ENCODE assay signal across 8 mouse cellular contexts in genomic region chr1:125434485-125435001, GRCm38 (mm10). TPM values are rescaled to one million over a fixed set of nuclear protein-coding genes. Genes with fewer than 3 reads are reported as not detected.
DNase-seq lines count a peak whose midpoint lies in the region; ATAC-seq and TF ChIP-seq lines count a peak whose summit lies in the region.

No protein-coding gene starts in this region.

- H3K9ac ChIP-seq in heart, postnatal 0 days (replicated peaks; ENCODE audit: low read depth, low read length): peak overlapping the region; percentile 94
- H3K9ac ChIP-seq in liver, embryonic 16.5 days (ENCODE audit: low read depth, low read length): peak overlapping the region; percentile 95
- peak overlapping the region; percentile 92 for H3K9ac ChIP-seq in neural tube, embryonic 13.5 days

- H3K4me2 ChIP-seq in heart, postnatal 0 days (ENCODE audit: low read depth, low read length): peak overlapping the region; percentile 71
- H3K4me2 ChIP-seq in liver, embryonic 16.5 days (ENCODE audit: low read depth, low read length): peak overlapping the region; percentile 71
- H3K4me2 ChIP-seq in neural tube, embryonic 13.5 days: peak overlapping the region; percentile 68

- no peak for ATAC-seq in heart, postnatal 0 days (ENCODE audit: insufficient read depth, low read depth)
- no peak for ATAC-seq in liver, embryonic 16.5 days (ENCODE audit: low read depth)
- ATAC-seq in neural tube, embryonic 13.5 days (ENCODE audit: low read depth): peak; percentile 37

- no peak for TF ChIP-seq CTCF in heart, postnatal 0 days (IDR thresholded peaks at IDR 0.05; ENCODE audit: low read depth)
- TF ChIP-seq CTCF in testis, adult 2 months (IDR thresholded peaks at IDR 0.05; ENCODE audit: control insufficient read depth, insufficient read depth, insufficient replicate concordance, low read depth, low read length): no peak

- H3K9me3 ChIP-seq in forebrain, embryonic 10.5 days: no peaks in the 10 kb centered on the region
- H3K9me3 ChIP-seq in heart, postnatal 0 days (replicated peaks; ENCODE audit: control insufficient read depth, low read length): no peaks in the 10 kb centered on the region
- H3K9me3 ChIP-seq in liver, embryonic 16.5 days (replicated peaks; ENCODE audit: control insufficient read depth, low read length): no peaks in the 10 kb centered on the region
- no peaks in the 10 kb centered on the region for H3K9me3 ChIP-seq in neural tube, embryonic 13.5 days

- TF ChIP-seq EP300 in heart, postnatal 0 days (IDR thresholded peaks at IDR 0.05; ENCODE audit: low read depth): no peak

- peak overlapping the region; percentile 79 for H3K4me3 ChIP-seq in forebrain, embryonic 10.5 days
- H3K4me3 ChIP-seq in heart, postnatal 0 days (ENCODE audit: low read depth, low read length): peak overlapping the region; percentile 85
- peak overlapping the region; percentile 92 for H3K4me3 ChIP-seq in liver, embryonic 16.5 days (ENCODE audit: low read depth, low read length)
- peak overlapping the region; percentile 86 for H3K4me3 ChIP-seq in neural tube, embryonic 13.5 days
- H3K4me3 ChIP-seq in testis, adult 2 months (ENCODE audit: control insufficient read depth, low read depth, low read length): peak overlapping the region; percentile 99

- TF ChIP-seq POLR2A in testis, adult 2 months (IDR thresholded peaks at IDR 0.05; ENCODE audit: control insufficient read depth, low read depth, low read length): peak; percentile 32; the same call in 1 of the 2 replicates

- peak overlapping the region; percentile 96 for H3K27ac ChIP-seq in forebrain, embryonic 10.5 days
- peak overlapping the region; percentile 99 for H3K27ac ChIP-seq in heart, postnatal 0 days (ENCODE audit: low read depth)
- H3K27ac ChIP-seq in liver, embryonic 16.5 days (ENCODE audit: low read length): peak overlapping the region; percentile 97
- peak overlapping the region; percentile 99 for H3K27ac ChIP-seq in neural tube, embryonic 13.5 days (replicated peaks)
- H3K27ac ChIP-seq in testis, adult 2 months (ENCODE audit: control insufficient read depth, insufficient read depth, low read depth, low read length): peak overlapping the region; percentile 96

- DNase-seq in B cell, adult 2 months: peak; percentile 80 to 83
- peak; percentile 59 for DNase-seq in adrenal gland, postnatal 14 days
- peak; percentile 50 for DNase-seq in forebrain, embryonic 10.5 days (ENCODE audit: extremely low spot score, low spot score)
- DNase-seq in heart, postnatal 0 days (ENCODE audit: low spot score): peak; percentile 60
- peak; percentile 52 to 72 for DNase-seq in kidney, postnatal 25 days

- H3K4me1 ChIP-seq in forebrain, embryonic 10.5 days: peaks cover 25% of the 10 kb centered on the region
- peaks cover 38% of the 10 kb centered on the region for H3K4me1 ChIP-seq in heart, postnatal 0 days (ENCODE audit: control insufficient read depth, insufficient read depth)
- peaks cover 29% of the 10 kb centered on the region for H3K4me1 ChIP-seq in liver, embryonic 16.5 days (ENCODE audit: control insufficient read depth, low read depth, low read length)
- H3K4me1 ChIP-seq in neural tube, embryonic 13.5 days (replicated peaks): peaks cover 48% of the 10 kb centered on the region
- peaks cover 7% of the 10 kb centered on the region for H3K4me1 ChIP-seq in testis, adult 2 months (ENCODE audit: control insufficient read depth, insufficient read depth, low read length)

- H3K36me3 ChIP-seq in forebrain, embryonic 10.5 days (replicated peaks): no peaks in the 10 kb centered on the region
- H3K36me3 ChIP-seq in heart, postnatal 0 days (replicated peaks; ENCODE audit: control insufficient read depth, insufficient read depth, low read length): no peaks in the 10 kb centered on the region
- no peaks in the 10 kb centered on the region for H3K36me3 ChIP-seq in liver, embryonic 16.5 days (ENCODE audit: control insufficient read depth, insufficient read depth)
- no peaks in the 10 kb centered on the region for H3K36me3 ChIP-seq in neural tube, embryonic 13.5 days
- H3K36me3 ChIP-seq in testis, adult 2 months (ENCODE audit: control insufficient read depth, insufficient read depth, low read length): no peaks in the 10 kb centered on the region

- no peaks in the 10 kb centered on the region for H3K27me3 ChIP-seq in forebrain, embryonic 10.5 days (ENCODE audit: poor library complexity, severe bottlenecking)
- no peaks in the 10 kb centered on the region for H3K27me3 ChIP-seq in heart, postnatal 0 days (ENCODE audit: control insufficient read depth, insufficient read depth, low read length)
- no peaks in the 10 kb centered on the region for H3K27me3 ChIP-seq in liver, embryonic 16.5 days (ENCODE audit: control insufficient read depth, insufficient read depth, low read depth, low read length)
- peaks cover 9% of the 10 kb centered on the region; the same call in 1 of the 2 replicates for H3K27me3 ChIP-seq in neural tube, embryonic 13.5 days
- no peaks in the 10 kb centered on the region for H3K27me3 ChIP-seq in testis, adult 2 months (ENCODE audit: control insufficient read depth, insufficient read depth, low read length)

- under 1% methylated on average over 25 of the region's 25 CpGs for WGBS in forebrain, embryonic 10.5 days
- under 1% methylated on average over 25 of the region's 25 CpGs for WGBS in heart, postnatal 0 days
- under 1% methylated on average over 25 of the region's 25 CpGs for WGBS in liver, embryonic 16.5 days (ENCODE audit: insufficient replicate concordance)
- under 1% methylated on average over 25 of the region's 25 CpGs for WGBS in neural tube, embryonic 13.5 days

RNA-seq across cellular contexts. Expression of gene Actr3, which starts 1.0 kb away (rescaled TPM):
- 161 and 211 TPM in 2 replicates for total RNA-seq in adrenal gland, postnatal 14 days (2021)
- 223 and 229 TPM in 2 replicates for polyA plus RNA-seq in forebrain, embryonic 10.5 days (2016; fragmentation: Nextera tagmentation; extraction: Ambion mirVana)
- total RNA-seq in heart, postnatal 0 days (2014; rRNA removed; ENCODE audit: low replicate concordance): 193 and 208 TPM in 2 replicates
- 242 and 287 TPM in 2 replicates for polyA plus RNA-seq in heart, postnatal 0 days (2015; fragmentation: Nextera tagmentation; extraction: Ambion mirVana)
- 123 and 126 TPM in 2 replicates for polyA plus RNA-seq in liver, embryonic 16.5 days (2015; fragmentation: Nextera tagmentation; extraction: Ambion mirVana)
- 255 and 272 TPM in 2 replicates for polyA plus RNA-seq in neural tube, embryonic 13.5 days (2015; fragmentation: Nextera tagmentation; extraction: Ambion mirVana)
- polyA plus RNA-seq in testis, adult 2 months (2012; rRNA removed): 12.1 and 13.3 TPM in 2 replicates
